Mouse (Mus musculus) lung, postnatal 0 days (tissue): ENCODE measurements around the gene Tbc1d10c. TPM values are rescaled to one million over a fixed set of nuclear protein-coding genes. Genes with fewer than 3 reads are reported as not detected.

Experiments
- ATAC-seq: fragments of 200-750 bp; cut with Nextera tagmentation; 2 replicates; pipeline ENCODE4 v1.8.0; 2017; ENCODE audit warnings: moderate library complexity
- DNase-seq: peaks from one replicate; pipeline ENCODE4 v3.0.0-alpha.2; 2016; ENCODE audit warnings: low spot score
- H3K27ac ChIP-seq: fragments of 300-500 bp; sonication (generic); 2 replicates; pipeline ENCODE4 v1.5.1; 2014; ENCODE audit warnings: antibody characterized with exemption, mild to moderate bottlenecking, low read length, mixed read lengths
- H3K27me3 ChIP-seq: fragments of 300-500 bp; sonication (generic); replicated peaks from 2 replicates; pipeline ENCODE4 v1.6.1; 2014; ENCODE audit warnings: low read length, mixed read lengths; ENCODE audit not compliant: insufficient read depth
- H3K36me3 ChIP-seq: fragments of 300-500 bp; sonication (generic); 2 replicates; pipeline ENCODE4 v1.6.1; 2014; ENCODE audit warnings: low read length, mixed read lengths; ENCODE audit not compliant: insufficient read depth
- H3K4me1 ChIP-seq: fragments of 300-500 bp; sonication (generic); 2 replicates; pipeline ENCODE4 v1.6.1; 2014; ENCODE audit warnings: antibody characterized with exemption, low read depth, low read length, mixed read lengths; ENCODE audit not compliant: insufficient read depth
- H3K4me2 ChIP-seq: fragments of 300-500 bp; sonication (generic); replicated peaks from 2 replicates; pipeline ENCODE4 v1.6.1; 2014; ENCODE audit warnings: low read depth, mild to moderate bottlenecking, low read length, moderate library complexity, mixed read lengths
- H3K4me3 ChIP-seq: fragments of 300-500 bp; sonication (generic); 2 replicates; pipeline ENCODE4 v1.5.1; 2014; ENCODE audit warnings: low read depth, low read length
- H3K9ac ChIP-seq: fragments of 300-500 bp; sonication (generic); replicated peaks from 2 replicates; pipeline ENCODE4 v1.6.1; 2014; ENCODE audit warnings: low read depth, mild to moderate bottlenecking
- H3K9me3 ChIP-seq: fragments of 300-500 bp; sonication (generic); 2 replicates; pipeline ENCODE4 v1.6.1; 2016; ENCODE audit warnings: low read length, mixed read lengths
- CTCF ChIP-seq: IDR thresholded peaks from 2 replicates; pipeline ENCODE4 v1.5.1; 2016; ENCODE audit warnings: antibody characterized with exemption, mild to moderate bottlenecking
- EP300 ChIP-seq: IDR thresholded peaks from 2 replicates; pipeline ENCODE4 v1.6.1; 2016; ENCODE audit warnings: antibody characterized with exemption, mild to moderate bottlenecking, control low read depth
- WGBS: fragments of 180-500 bp; shearing (Covaris S2); extraction: QIAGEN DNeasy Blood & Tissue Kit; methylation state at CpG from one replicate; pipeline ENCODE4 v1.1.7; 2014; 5-methylcytosine and 5-hydroxymethylcytosine counted together
- polyA plus RNA-seq: library from polyadenylated mRNA; unstranded; fragments of >200 nt; fragmentation: Nextera tagmentation; extraction: Ambion mirVana; gene quantifications from 2 replicates; pipeline ENCODE4 v1.2.1, GENCODE M21; 2015

Gene Tbc1d10c
- polyA plus RNA-seq, 1 experiment from 2014 or later = 4.5 TPM

- WGBS = 78% methylated on average over 8 of the region's 8 CpGs
- H3K27me3 ChIP-seq = no peaks in the 10 kb centered on the region
- no peak overlapping the region for H3K4me3 ChIP-seq
- DNase-seq = no peak
- no peak for TF ChIP-seq EP300
- TF ChIP-seq CTCF = no peak
- no peak overlapping the region for H3K27ac ChIP-seq
- H3K4me2 ChIP-seq = no peak overlapping the region
- no peak overlapping the region for H3K9ac ChIP-seq
- no peak for ATAC-seq
- H3K9me3 ChIP-seq = no peaks in the 10 kb centered on the region
- H3K4me1 ChIP-seq = peaks cover 10% of the 10 kb centered on the region; the same call in 1 of the 2 replicates
- H3K36me3 ChIP-seq = peaks cover 13% of the 10 kb centered on the region; the same call in 1 of the 2 replicates
These were observed 38.4 kb downstream of the Tbc1d10c start for GRCm38 (mm10) chr19:4152445-4153231.

- no peaks in the 10 kb centered on the region for H3K9me3 ChIP-seq
- WGBS = 86% methylated on average over 5 of the region's 5 CpGs
- no peak overlapping the region for H3K4me2 ChIP-seq
- H3K4me3 ChIP-seq = no peak overlapping the region
- TF ChIP-seq CTCF (no peak), EP300 (no peak)
- no peak overlapping the region for H3K27ac ChIP-seq
- no peak for DNase-seq
- no peak overlapping the region for H3K9ac ChIP-seq
- ATAC-seq = no peak
- peaks cover 12% of the 10 kb centered on the region; the same call in 1 of the 2 replicates for H3K4me1 ChIP-seq
- no peaks in the 10 kb centered on the region for H3K27me3 ChIP-seq
- H3K36me3 ChIP-seq = peaks cover 9% of the 10 kb centered on the region; the same call in 1 of the 2 replicates
These were observed 39.2 kb downstream of the Tbc1d10c start for GRCm38 (mm10) chr19:4151898-4152297.

DNA sequence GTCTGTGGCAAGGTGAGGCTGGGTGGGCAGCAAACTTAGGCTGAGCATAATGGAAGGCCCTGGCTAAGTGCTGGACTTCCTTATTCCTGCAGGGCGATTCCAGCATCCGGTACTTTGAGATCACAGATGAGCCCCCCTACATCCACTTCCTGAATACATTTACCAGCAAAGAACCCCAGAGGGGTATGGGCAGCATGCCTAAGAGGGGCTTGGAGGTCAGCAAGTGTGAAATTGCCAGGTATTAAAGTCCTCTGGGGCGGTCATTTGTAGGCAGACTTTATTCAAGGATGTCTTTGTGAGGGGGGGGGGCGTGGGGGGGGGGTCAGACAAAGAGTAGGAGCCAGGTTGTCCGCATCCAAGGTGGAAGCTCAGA lies 39.6 kb downstream of the Tbc1d10c start:
- 70% methylated on average over 5 of the region's 5 CpGs for WGBS

DNA sequence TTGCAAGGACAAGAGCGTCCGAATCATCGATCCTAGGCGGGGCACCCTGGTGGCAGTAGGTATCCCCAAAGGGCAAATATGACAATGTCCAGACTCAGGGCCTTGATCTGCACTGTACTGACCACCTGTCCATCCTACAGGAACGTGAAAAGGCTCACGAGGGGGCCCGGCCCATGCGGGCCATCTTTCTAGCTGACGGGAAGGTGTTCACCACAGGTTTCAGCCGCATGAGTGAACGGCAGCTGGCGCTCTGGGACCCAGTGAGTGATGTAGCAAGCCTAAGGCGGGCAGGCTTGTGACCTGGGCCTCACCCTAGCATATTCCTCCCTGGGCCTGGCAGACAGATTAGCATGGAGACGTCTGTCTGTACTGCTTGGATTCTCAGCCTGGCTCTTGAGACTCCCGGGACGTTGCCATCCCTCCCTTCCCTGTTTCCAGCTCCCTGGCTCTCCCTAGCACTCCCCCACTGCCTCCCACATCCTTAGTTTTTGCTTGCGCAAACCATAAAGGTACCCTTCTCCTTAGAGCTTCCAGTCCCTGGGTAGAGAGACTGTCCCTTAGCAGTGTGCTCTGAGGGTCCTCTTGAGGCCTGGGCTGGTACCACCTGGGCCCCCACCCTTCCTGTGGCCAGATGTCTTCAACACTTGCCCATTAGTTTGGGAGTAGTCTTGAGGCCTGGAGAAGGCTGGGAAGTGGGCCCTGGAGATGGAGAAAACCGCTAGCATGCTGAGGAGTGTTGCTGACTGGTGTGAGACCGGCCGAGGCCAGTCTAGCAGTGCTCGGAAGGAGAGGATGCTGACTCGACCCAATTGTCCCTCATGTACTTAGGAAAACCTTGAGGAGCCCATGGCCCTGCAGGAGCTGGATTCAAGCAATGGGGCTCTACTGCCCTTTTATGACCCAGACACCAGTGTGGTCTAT lies 40.3 kb downstream of the Tbc1d10c start:
- H3K27ac ChIP-seq = no peak overlapping the region
- DNase-seq (no peak), ATAC-seq (no peak)
- H3K4me3 ChIP-seq = no peak overlapping the region
- no peak overlapping the region for H3K9ac ChIP-seq
- peaks cover 3% of the 10 kb centered on the region; the same call in 1 of the 2 replicates for H3K36me3 ChIP-seq
- peaks cover 12% of the 10 kb centered on the region; the same call in 1 of the 2 replicates for H3K4me1 ChIP-seq
- TF ChIP-seq EP300 (no peak), CTCF (no peak)
- no peaks in the 10 kb centered on the region for H3K27me3 ChIP-seq
- 88% methylated on average over 22 of the region's 22 CpGs for whole genome bisulfite sequencing
- no peaks in the 10 kb centered on the region for H3K9me3 ChIP-seq
- H3K4me2 ChIP-seq = no peak overlapping the region

More for the DNA sequence above, 39.6 kb downstream of the Tbc1d10c start:
- Histone ChIP-seq H3K9ac (no peak overlapping the region), H3K27ac (no peak overlapping the region), H3K4me2 (no peak overlapping the region), H3K4me3 (no peak overlapping the region), H3K36me3 (peaks cover 5% of the 10 kb centered on the region; the same call in 1 of the 2 replicates), H3K4me1 (peaks cover 12% of the 10 kb centered on the region; the same call in 1 of the 2 replicates), H3K27me3 (no peaks in the 10 kb centered on the region), H3K9me3 (no peaks in the 10 kb centered on the region)
- TF ChIP-seq EP300 (no peak), CTCF (no peak)
- no peak for DNase-seq
- ATAC-seq = no peak

GRCm38 (mm10) chr19:4149764-4150461 lies 41.2 kb downstream of the Tbc1d10c start:
- TF ChIP-seq EP300 (no peak), CTCF (no peak)
- ATAC-seq (no peak), DNase-seq (no peak)
- H3K9ac ChIP-seq = no peak overlapping the region
- H3K9me3 ChIP-seq = no peaks in the 10 kb centered on the region
- peak overlapping the region; percentile 79; the same call in 1 of the 2 replicates for H3K4me2 ChIP-seq
- no peak overlapping the region for H3K27ac ChIP-seq
- H3K4me1 ChIP-seq = peaks cover 12% of the 10 kb centered on the region; the same call in 1 of the 2 replicates
- no peaks in the 10 kb centered on the region for H3K27me3 ChIP-seq
- H3K36me3 ChIP-seq = peaks cover 3% of the 10 kb centered on the region; the same call in 1 of the 2 replicates
- WGBS = 92% methylated on average over 17 of the region's 17 CpGs
- H3K4me3 ChIP-seq = no peak overlapping the region
